Mouse (Mus musculus): ENCODE results near the gene Pikfyve.

DNA sequence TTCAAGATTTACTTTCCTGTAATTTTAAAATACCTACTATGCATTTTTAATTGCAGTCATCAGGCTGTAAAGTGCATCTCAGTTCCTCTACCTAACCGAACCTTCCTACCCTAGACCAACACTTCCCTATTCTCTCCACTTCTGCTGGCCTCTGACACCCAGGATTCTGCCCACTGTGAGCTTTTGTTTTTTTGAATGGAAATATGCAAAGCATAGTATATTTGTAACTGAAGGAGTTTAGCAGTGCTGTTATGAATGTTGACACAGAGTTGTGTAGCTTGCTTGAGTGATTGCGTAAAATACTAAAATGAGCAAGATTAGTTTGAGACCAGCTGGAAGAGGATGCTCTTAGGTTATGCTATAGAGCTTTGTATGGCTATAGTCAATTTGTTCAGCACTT lies 41.2 kb downstream of the Pikfyve start:
- no peak for TF ChIP-seq CTCF (IDR thresholded peaks at IDR 0.05; ENCODE audit: borderline replicate concordance, insufficient read depth, low read depth, low read length)
- no peak for TF ChIP-seq POLR2A (IDR thresholded peaks at IDR 0.05; ENCODE audit: borderline replicate concordance, insufficient read depth, low read length)
